Mouse (Mus musculus) right cerebral cortex, postnatal 25 days (tissue): ENCODE data around the gene Sccpdh.
"Not testable (repeated sequence)": the region's sequence is repeated elsewhere in the genome, so short reads cannot be mapped to it uniquely, and the experiment has no call there.

Experiments used
- DNase-seq: peaks from one replicate; pipeline ENCODE4 v3.0.0; 2022

Sccpdh gene

DNA sequence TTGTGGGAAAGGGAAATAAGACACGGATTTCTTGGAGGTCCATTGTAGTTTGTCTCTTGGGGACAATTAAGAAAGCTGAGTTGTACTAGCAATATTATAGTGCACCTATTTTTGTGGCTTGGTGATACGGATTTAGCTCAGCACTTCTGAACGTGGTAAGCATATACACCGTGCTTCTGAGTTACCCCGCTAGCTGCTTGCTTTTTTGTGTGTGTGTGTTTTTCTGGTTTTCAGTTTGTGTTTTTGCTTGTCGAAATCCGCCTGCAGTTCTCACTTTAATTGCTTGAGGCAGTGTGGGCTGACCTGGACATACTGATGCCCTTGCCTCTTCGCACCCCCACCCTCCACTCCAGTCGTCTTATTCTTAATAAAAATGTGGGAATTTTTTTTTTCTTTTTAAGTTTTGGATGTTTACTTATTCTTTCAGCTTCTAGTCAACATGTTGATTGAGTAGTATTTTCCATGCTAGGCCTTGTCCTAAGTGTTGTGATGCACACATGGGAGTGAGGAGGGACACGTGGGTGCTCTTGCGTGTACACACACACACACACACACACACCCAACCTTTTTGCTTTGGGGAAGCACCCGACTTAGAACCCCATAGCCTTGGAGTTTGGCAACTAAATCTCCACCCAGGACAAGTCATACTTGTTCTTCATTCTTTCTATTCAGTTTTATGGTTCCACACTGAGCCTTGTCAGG is 977 bp downstream of the Sccpdh start:
- DNase-seq = no peak

DNA sequence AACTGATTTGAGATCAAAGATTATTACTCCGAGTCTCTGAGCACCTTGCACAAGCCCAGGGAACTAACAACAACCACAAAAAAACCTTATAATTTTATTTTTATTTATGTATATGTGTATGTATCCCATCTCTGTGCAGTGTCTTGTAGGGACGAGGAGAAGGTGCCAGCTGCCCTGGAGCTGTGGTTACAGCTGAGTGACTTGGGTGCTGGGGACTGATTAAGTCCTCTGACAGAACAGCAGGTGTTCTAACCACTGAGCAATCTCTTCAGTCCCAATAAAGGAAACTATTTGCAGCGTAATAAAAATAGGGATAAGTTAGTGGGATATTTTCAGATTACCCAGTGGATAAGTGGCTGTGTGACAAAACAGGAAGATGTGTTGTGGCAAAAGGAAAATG is 6.3 kb downstream of the Sccpdh start:
- no peak for DNase-seq

GRCm38 (mm10) chr1:179677031-179677430 is 9.0 kb downstream of the Sccpdh start:
- DNase-seq = no peak

- no peak for DNase-seq
These were observed 11.3 kb downstream of the Sccpdh start for GRCm38 (mm10) chr1:179679326-179679725.

DNA sequence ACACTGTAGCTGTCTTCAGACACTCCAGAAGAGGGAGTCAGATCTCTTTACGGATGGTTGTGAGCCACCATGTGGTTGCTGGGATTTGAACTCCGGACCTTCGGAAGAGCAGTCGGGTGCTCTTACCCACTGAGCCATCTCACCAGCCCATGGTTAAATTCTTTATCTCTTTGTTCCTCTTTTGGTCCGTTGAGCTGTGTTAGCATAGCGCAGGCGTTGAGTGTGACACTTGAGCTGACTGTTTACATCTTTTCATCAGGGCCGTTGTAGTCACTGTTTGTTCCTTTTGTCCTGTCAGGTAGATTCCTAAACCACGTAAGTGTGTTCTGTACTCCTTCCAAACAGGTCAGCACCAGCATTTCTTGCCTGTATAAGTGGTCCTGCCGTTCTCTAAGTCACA is 14.7 kb downstream of the Sccpdh start:
- not testable (repeated sequence) for DNase-seq

DNA sequence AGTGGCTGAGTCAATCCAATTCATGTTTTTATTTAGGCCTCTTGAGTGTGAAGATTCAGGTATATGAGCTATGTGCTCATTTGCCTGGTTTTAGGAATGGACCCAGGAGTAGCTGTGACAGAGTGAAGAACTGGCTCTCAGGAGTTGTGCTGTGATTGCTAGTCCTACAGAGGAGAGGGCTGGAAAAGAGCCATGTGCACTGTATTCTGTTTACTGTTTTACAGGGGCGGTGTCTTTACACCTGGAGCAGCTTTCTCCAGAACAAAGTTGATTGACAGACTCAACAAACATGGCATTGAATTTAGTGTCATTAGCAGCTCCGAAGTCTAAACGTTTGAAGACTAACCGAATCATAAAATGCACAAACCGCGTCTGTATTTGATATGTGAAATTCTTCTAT is 18.3 kb downstream of the Sccpdh start:
- no peak for DNase-seq

DNA sequence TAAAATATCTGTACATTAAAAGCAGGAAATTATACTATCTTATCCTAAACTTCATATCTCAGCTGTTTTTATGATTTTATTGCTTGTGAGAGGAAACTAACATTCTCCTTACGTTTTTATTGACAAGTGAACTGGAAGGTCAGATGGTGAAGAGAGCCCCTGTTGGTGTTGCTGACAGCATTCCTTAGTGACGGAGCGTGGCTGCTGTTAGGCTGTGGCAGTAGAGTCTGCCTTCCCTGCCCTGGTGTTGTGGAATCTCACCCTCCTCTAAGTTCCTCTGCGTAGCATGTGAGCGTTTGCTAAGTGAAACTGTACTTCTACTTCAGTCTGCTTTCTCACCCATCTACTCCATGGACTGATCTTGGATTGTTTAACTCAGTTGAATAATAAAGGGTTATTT is 18.8 kb downstream of the Sccpdh start:
- no peak for DNase-seq

DNA sequence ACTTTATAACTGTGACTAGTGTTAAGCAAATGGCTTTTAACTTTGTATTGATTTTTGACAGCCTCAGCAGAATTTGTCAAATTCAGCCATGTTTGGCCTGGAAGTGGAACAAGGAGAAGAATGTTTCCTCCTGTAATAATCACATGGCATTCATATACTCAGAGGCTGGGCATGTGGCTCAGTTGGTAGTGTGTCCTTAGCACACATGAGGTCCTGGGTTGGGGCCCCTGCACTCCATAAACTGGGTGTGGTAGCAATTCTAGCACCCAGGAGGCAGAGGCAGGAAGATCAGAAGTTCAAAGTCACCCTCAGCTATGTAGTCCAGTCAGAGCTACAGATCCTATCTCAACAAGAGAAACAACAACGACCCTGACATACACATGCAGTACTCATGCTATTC is 19.3 kb downstream of the Sccpdh start:
- DNase-seq = no peak

GRCm38 (mm10) chr1:179687966-179688365 is 20.0 kb downstream of the Sccpdh start:
- DNase-seq = no peak

DNA sequence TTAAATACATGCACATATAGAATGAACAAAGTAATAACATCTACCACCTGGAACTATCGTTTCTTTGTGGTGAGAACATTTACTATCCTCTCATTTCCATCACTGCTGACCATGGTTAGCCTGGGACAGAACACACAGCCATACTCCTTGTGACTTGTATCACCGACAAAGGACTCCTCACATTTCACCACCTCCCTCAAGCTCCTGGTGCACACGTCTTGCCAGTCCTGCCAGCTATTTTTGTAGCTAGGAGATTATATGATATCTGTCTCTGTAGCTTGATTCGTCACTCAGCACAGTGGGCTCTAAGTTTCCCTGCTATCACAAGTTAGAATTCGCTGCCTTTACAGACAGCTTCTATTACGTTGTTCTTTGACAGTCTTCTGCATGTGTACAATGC is 20.4 kb downstream of the Sccpdh start:
- DNase-seq = no peak

DNA sequence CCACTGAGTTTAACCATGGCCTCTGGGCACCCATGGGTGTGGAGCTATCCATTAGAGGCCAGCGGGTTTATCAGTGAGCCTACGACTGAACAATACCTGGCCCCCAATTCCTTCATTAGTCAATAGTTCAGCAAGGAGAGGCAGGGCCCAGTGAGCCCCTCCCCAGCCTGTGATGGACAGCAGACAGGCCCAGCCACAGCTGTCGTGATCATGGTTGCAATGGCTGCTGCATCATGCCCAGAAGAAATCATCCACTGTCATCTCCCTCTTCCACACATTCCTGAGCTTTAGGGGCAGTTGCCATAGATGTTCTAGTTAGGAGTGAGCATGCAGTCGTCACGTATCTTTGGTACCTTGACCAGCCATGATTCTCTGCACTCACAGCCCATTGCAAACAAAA is 20.9 kb downstream of the Sccpdh start:
- no peak for DNase-seq

DNA sequence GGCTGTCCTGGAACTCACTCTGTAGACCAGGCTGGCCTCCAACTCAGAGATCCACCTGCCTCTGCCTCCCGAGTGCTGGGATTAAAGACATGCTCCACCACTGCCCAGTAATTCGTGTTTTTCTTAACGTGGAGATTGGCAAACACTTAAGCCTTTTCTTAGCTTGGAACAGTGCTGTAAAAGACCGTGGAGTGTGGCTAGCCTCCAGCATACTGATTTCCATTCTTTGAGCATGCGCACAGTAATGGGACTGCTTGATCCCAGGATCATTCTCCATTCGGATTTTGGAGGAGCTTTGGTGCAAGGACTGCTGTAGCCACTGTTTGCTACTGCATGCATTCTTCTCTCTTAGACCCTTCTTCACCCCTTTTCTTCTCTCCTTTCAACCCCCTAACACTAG is 21.5 kb downstream of the Sccpdh start:
- no peak for DNase-seq

DNA sequence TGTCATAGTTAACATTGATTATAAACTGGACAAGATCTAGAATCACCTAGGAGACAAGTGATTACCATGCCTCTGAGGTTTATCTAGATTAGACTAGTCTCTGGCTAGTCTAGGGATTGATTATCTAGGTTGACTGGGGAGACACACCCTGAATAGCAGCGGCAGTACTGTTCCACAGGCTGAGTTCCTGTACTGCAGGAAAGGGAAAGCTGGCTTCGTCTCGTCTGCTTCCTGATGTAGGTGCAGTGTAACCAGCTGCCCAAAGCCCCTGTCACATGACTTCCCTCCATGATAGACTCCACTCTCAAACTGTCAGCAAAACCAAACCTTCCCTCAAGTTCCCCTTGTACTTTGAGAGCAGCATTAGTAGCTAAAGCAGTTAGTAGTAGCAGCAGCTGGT is 36.1 kb downstream of the Sccpdh start:
- DNase-seq = no peak

DNA sequence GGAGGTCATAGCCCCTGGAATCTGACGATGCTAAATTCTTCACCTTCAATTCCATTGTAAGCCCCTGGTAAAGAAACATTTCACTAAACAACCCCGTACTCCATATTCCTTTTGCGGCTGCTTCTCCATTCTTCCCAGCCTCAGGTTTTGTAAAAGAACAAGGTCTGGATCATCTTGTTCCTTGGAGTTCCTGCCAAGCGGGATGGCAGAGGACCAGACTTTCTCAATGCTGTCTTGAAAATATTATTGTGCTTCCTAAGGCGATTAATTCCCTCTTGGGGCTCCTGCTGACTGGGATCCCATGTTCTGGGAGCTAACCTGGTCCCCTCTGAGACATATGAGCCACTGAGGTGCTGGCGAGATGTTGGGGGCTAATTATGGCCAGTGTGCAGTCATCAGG is 37.1 kb downstream of the Sccpdh start:
- DNase-seq = peak; percentile 27

DNA sequence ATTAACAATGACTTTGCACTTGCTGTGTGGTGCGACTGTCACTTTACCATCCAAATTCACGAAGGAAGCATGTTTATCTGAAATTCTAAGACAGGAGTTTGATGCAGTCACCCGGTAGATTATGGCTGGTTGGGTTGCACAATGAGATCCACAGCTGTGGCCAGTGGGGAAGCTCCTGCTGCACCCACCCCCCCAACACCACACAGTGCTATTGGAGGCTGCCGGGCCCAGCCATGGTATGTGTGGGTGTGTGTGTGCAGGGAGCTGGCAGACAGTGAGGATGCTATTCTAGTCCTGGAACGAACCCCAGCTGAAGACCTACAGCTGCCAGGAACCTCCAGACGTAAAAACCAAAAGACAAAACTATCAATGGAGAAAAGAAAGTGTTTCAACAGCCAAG is 41.4 kb downstream of the Sccpdh start:
- peak; percentile 81 for DNase-seq

- no peak for DNase-seq
These were observed 42.7 kb downstream of the Sccpdh start for GRCm38 (mm10) chr1:179710739-179711138.

DNA sequence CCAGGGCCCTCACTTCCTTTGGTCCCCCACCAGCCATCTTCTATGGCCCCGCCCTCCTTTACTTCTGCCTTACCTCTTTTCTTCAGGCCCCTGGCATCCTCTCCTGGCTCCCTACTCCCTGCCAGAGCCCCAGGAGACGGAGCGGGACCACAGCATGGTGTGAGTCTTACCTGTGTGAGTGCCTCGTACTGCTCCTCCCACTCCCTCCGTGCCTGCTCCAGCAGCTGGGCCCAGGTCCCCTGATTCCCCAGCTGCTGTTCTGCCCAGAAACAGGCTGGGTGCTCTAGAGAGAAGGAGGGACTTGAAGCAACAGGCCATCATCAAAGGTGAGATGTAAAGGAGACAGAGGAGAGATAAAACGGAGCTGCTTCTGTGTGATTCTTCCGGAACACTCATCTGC is 44.6 kb downstream of the Sccpdh start:
- no peak for DNase-seq

DNA sequence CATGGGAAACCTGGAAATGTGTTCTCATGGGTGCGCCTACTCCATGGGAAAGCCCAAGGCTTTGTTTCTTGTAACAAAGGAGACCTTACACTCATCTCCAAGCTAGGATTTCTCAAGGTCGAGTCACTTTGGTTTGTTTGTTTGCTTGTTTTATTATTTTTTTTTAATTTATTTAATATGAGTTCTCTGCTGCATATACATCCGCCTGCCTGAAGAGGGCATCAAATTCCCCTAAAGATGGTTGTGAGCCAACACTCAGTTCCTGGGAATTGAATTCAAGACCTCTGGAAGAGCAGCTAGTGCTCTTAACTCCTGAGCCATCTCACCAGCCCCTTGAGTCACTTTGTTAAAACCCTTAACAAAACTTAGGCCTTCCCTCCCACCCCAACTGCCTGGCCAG is 45.4 kb downstream of the Sccpdh start:
- no peak for DNase-seq

DNA sequence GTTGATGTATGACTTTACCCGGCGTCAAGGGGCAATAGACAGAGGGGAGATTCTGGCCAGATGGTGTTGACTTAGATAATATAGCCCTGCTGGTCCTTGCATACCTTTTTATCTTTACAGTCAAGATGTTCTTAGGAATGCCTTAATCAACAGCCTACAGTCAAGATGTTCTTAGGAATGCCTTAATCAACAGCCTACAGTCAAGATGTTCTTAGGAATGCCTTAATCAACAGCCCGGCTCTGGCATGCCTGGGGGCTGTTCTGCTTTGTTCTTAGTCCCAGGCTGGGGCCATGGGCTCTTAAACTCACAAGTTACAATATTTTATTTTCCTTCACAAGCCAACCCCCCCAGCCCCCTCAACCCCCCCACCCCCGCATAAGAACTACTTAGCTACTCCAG is 47.3 kb downstream of the Sccpdh start:
- not testable (repeated sequence) for DNase-seq

- DNase-seq = no peak
These were observed 47.8 kb downstream of the Sccpdh start for GRCm38 (mm10) chr1:179715786-179716185.

DNA sequence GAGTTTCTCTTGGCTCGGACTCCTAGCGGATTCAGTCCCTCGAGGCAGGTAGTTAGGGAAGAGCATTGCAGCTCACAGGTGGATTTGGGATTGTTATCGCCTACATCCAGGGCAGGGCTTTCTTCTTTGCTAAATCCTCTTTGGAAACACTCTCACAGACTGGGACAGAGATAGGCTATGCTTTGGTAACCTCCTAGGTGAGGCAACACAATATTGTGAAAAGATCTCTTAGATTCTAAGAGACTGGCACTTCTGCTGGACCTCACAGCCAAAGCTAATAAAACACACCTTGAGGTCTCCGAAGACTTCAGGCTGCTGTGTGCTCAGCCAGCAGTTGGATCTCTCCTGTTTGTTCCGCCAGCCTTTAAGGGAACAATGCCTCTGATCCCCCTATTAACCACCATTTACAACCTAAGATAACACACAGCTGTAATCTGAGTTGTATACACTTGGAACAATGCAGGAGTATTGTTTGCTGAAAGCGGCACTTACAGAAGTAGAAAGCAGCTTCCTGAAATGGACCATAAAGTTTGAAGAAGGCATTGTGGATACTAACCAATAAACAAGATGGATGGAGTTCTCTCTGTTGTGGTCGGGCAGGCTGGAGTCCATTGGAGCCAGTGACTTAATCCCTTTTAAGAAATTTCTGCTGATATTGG is 54.9 kb downstream of the Sccpdh start:
- DNase-seq = no peak

DNA sequence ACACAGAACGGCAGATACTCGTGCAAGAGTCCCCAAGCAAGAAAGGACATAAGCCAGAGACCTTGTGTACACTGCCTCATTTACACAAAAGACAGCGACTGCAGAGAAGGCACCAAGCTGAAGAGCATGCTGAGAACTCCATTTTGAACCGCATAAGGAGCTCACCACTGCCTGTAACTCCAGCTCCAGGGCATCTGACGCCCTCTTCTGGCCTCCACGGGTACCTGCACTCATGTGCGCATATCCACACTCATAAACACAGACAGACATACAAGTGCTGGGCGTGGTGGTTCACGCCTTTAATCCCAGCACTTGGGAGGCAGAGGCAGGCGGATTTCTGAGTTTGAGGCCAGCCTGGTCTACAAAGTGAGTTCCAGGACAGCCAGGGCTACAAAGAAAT is 60.7 kb downstream of the Sccpdh start:
- DNase-seq = no peak

- no peak for DNase-seq
These were observed 63.4 kb downstream of the Sccpdh start for GRCm38 (mm10) chr1:179731391-179731790.

GRCm38 (mm10) chr1:179734500-179735474 is 66.8 kb downstream of the Sccpdh start:
- peak; percentile 54 for DNase-seq
